In genomic region chr7:57803266-57803665, GRCm38 (mm10) we compare ENCODE assay signal across 17 mouse cellular contexts.
"Had no signal": no experiment of that assay in that cellular context is flagged by ENCODE, and none has a peak within 500 bp of the region (broad histone marks: within the 10 kb centered on the region; RNA-seq: fewer than 3 reads in every experiment).

No protein-coding gene starts in this region.

- DNase-seq: gastrocnemius, postnatal 14 days; gastrocnemius, postnatal 36 days; heart, adult 11 months; heart, adult 2 months; heart, postnatal 14 days; heart, postnatal 36 days; kidney, adult 11 months; kidney, adult 2 months; kidney, adult 9 months; kidney, postnatal 14 days; kidney, postnatal 36 days; layer of hippocampus, adult 9-11 months; layer of hippocampus, postnatal 36 days; left cerebral cortex, postnatal 4 days had no signal

- ATAC-seq: hindbrain, postnatal 0 days; intestine, embryonic 16.5 days; liver, embryonic 12.5 days had no signal
